Mouse (Mus musculus) retina, adult 2 months (tissue): ENCODE results near the gene Gm44965.
A peak's percentile ranks its signal among the peaks of the same experiment; 100 is the strongest.

Experiments
- DNase-seq: peaks from one replicate; pipeline ENCODE4 v3.0.0-alpha.2; 2012; ENCODE audit warnings: low read depth, low spot score

The Gm44965 gene

GRCm38 (mm10) chr6:48593158-48594042 lies at the start of gene Gm44965, which contains the start of gene Repin1:
TSS of gene Gm44965 (plus strand) at chr6:48593941.
TSS of gene Repin1 (plus strand) at chr6:48593883.
- peak; percentile 87 for DNase-seq

GRCm38 (mm10) chr6:48545251-48545650 lies 48.5 kb upstream of the Gm44965 start:
- DNase-seq: no peak

GRCm38 (mm10) chr6:48546271-48546670 lies 47.5 kb upstream of the Gm44965 start:
- no peak for DNase-seq

GRCm38 (mm10) chr6:48546858-48547257 lies 46.9 kb upstream of the Gm44965 start:
- DNase-seq: no peak

GRCm38 (mm10) chr6:48548314-48548713 lies 45.4 kb upstream of the Gm44965 start:
- DNase-seq: no peak

GRCm38 (mm10) chr6:48552918-48553317 lies 40.8 kb upstream of the Gm44965 start:
- no peak for DNase-seq

- no peak for DNase-seq
These were observed 39.9 kb upstream of the Gm44965 start for GRCm38 (mm10) chr6:48553819-48554218.

- peak; percentile 72 for DNase-seq
These were observed 39.2 kb upstream of the Gm44965 start, which contains the start of gene Lrrc61 for GRCm38 (mm10) chr6:48554280-48555103. TSS of gene Lrrc61 (plus strand) at chr6:48554796.

- no peak for DNase-seq
These were observed 38.4 kb upstream of the Gm44965 start for GRCm38 (mm10) chr6:48555104-48555890.

- no peak for DNase-seq
These were observed 37.8 kb upstream of the Gm44965 start for GRCm38 (mm10) chr6:48555956-48556355.

- DNase-seq: no peak
These were observed 27.9 kb upstream of the Gm44965 start for GRCm38 (mm10) chr6:48565693-48566310.

GRCm38 (mm10) chr6:48566312-48566711 lies 27.4 kb upstream of the Gm44965 start:
- DNase-seq: no peak

GRCm38 (mm10) chr6:48568036-48568984 lies 25.4 kb upstream of the Gm44965 start:
- DNase-seq: peak; percentile 79

- no peak for DNase-seq
These were observed 24.5 kb upstream of the Gm44965 start for GRCm38 (mm10) chr6:48569065-48569807.

- no peak for DNase-seq
These were observed 21.7 kb upstream of the Gm44965 start for GRCm38 (mm10) chr6:48572014-48572413.

GRCm38 (mm10) chr6:48572572-48573061 lies 21.1 kb upstream of the Gm44965 start, which contains the start of gene Rarres2:
TSS of gene Rarres2 (minus strand) at chr6:48572789.
- no peak for DNase-seq

GRCm38 (mm10) chr6:48573280-48573679 lies 20.5 kb upstream of the Gm44965 start:
- DNase-seq: no peak

- no peak for DNase-seq
These were observed 19.8 kb upstream of the Gm44965 start for GRCm38 (mm10) chr6:48573981-48574380.

- no peak for DNase-seq
These were observed 15.0 kb upstream of the Gm44965 start for GRCm38 (mm10) chr6:48578736-48579135.
